ENCODE assay signal across 10 mouse cellular contexts in genomic region chr15:12680750-12681149, GRCm38 (mm10). TPM values are rescaled to one million over a fixed set of nuclear protein-coding genes. Genes with fewer than 3 reads are reported as not detected.
DNase-seq lines count a peak whose midpoint lies in the region; ATAC-seq and TF ChIP-seq lines count a peak whose summit lies in the region.
"Had no signal": no experiment of that assay in that cellular context is flagged by ENCODE, and none has a peak within 500 bp of the region (broad histone marks: within the 10 kb centered on the region; RNA-seq: fewer than 3 reads in every experiment).

No protein-coding gene starts in this region.

- no peak overlapping the region for H3K4me3 ChIP-seq in heart, embryonic 12.5 days
- H3K4me3 ChIP-seq in olfactory bulb, adult 2 months (ENCODE audit: insufficient read depth, low read depth, low read length), result no peak overlapping the region
- no peak overlapping the region for H3K4me3 ChIP-seq in midbrain, postnatal 0 days (ENCODE audit: low read depth, low read length)
- H3K4me3 ChIP-seq: liver, embryonic 13.5 days had no signal

- peaks cover 23% of the 10 kb centered on the region for H3K4me1 ChIP-seq in heart, embryonic 12.5 days (replicated peaks)
- peaks cover 20% of the 10 kb centered on the region for H3K4me1 ChIP-seq in olfactory bulb, adult 2 months (ENCODE audit: control insufficient read depth, insufficient read depth, low read length)
- no peaks in the 10 kb centered on the region; the same call in 1 of the 2 replicates for H3K4me1 ChIP-seq in midbrain, postnatal 0 days (ENCODE audit: insufficient read depth, low read length)

- no peak for DNase-seq in heart, adult 9 months (ENCODE audit: low spot score in 2 of 2)
- DNase-seq in fibroblast of lung, adult 2 months (ENCODE audit: low read depth), result peak; percentile 25
- DNase-seq in kidney, postnatal 25 days, result peak; percentile 40 to 67
- DNase-seq in cerebellum, postnatal 14 days, result no peak
- no peak for DNase-seq in midbrain, postnatal 0 days (ENCODE audit: low spot score)
- DNase-seq: cerebellum, adult 11-12 months; liver, embryonic 13.5 days had no signal

- no peak for TF ChIP-seq POLR2A in olfactory bulb, adult 2 months (IDR thresholded peaks at IDR 0.05; ENCODE audit: insufficient read depth, low read depth, low read length)

- H3K36me3 ChIP-seq in heart, embryonic 12.5 days, result no peaks in the 10 kb centered on the region
- H3K36me3 ChIP-seq in midbrain, postnatal 0 days (ENCODE audit: insufficient read depth, low read length), result no peaks in the 10 kb centered on the region
- H3K36me3 ChIP-seq: liver, embryonic 13.5 days had no signal

- H3K9me3 ChIP-seq in heart, embryonic 12.5 days (replicated peaks), result peaks cover 11% of the 10 kb centered on the region; the same call in 1 of the 2 replicates
- H3K9me3 ChIP-seq in midbrain, postnatal 0 days (ENCODE audit: low read length), result no peaks in the 10 kb centered on the region
- H3K9me3 ChIP-seq: liver, embryonic 13.5 days had no signal

- no peak overlapping the region for H3K9ac ChIP-seq in heart, embryonic 12.5 days
- no peak overlapping the region for H3K9ac ChIP-seq in midbrain, postnatal 0 days (replicated peaks; ENCODE audit: low read length, poor library complexity, severe bottlenecking)
- H3K9ac ChIP-seq: liver, embryonic 13.5 days had no signal

- peak overlapping the region; percentile 8; the same call in 1 of the 2 replicates for H3K27ac ChIP-seq in heart, embryonic 12.5 days (ENCODE audit: poor library complexity, severe bottlenecking)
- H3K27ac ChIP-seq in olfactory bulb, adult 2 months (ENCODE audit: insufficient read depth, low read depth, low read length), result peak overlapping the region; percentile 43; the same call in 1 of the 2 replicates
- no peak overlapping the region for H3K27ac ChIP-seq in midbrain, postnatal 0 days (ENCODE audit: low read depth, low read length)
- H3K27ac ChIP-seq: liver, embryonic 13.5 days had no signal

- 54% methylated on average over 7 of the region's 7 CpGs for WGBS in heart, embryonic 12.5 days
- WGBS in olfactory bulb, adult 2 months, result 14% methylated on average over 7 of the region's 7 CpGs
- WGBS in midbrain, postnatal 0 days, result 68% methylated on average over 7 of the region's 7 CpGs

- H3K27me3 ChIP-seq in heart, embryonic 12.5 days (replicated peaks), result no peaks in the 10 kb centered on the region
- H3K27me3 ChIP-seq in midbrain, postnatal 0 days (ENCODE audit: insufficient read depth, low read length), result no peaks in the 10 kb centered on the region
- H3K27me3 ChIP-seq: liver, embryonic 13.5 days had no signal

- no peak for TF ChIP-seq CTCF in olfactory bulb, adult 2 months (IDR thresholded peaks at IDR 0.05; ENCODE audit: insufficient read depth, low read depth, low read length)
- no peak for TF ChIP-seq CTCF in midbrain, postnatal 0 days (IDR thresholded peaks at IDR 0.05)

- no peak overlapping the region for H3K4me2 ChIP-seq in heart, embryonic 12.5 days
- H3K4me2 ChIP-seq in midbrain, postnatal 0 days (ENCODE audit: low read depth, low read length, poor library complexity, severe bottlenecking), result no peak overlapping the region
- H3K4me2 ChIP-seq: liver, embryonic 13.5 days had no signal

- ATAC-seq in heart, embryonic 12.5 days (ENCODE audit: insufficient number of reproducible peaks, low FRiP score), result no peak
- no peak for ATAC-seq in CD4-positive, CD25-positive, alpha-beta regulatory T cell, adult 4 months
- ATAC-seq in midbrain, postnatal 0 days (ENCODE audit: low FRiP score), result no peak

RNA-seq across cellular contexts. Expression of gene Pdzd2, which starts 59.0 kb away (rescaled TPM):
- 14.2 and 14.4 TPM in 2 replicates for polyA plus RNA-seq in heart, embryonic 12.5 days (2016; fragmentation: Nextera tagmentation; extraction: Ambion mirVana)
- polyA plus RNA-seq in olfactory bulb, adult 2 months (2012; ENCODE audit: insufficient read depth, insufficient read length, low replicate concordance, missing spikeins), result not detected in 2 replicates
- polyA plus RNA-seq in CD4-positive, CD25-positive, alpha-beta regulatory T cell, adult 4 months (2017; shearing (Covaris generic)), result under 1 TPM; 0.08 to 0.63 TPM
- 29.8 and 34.5 TPM in 2 replicates for total RNA-seq in midbrain, postnatal 0 days (2014; rRNA removed)
- 12.4 and 15.8 TPM in 2 replicates for polyA plus RNA-seq in midbrain, postnatal 0 days (2015; fragmentation: Nextera tagmentation; extraction: Ambion mirVana)

Comparison
In these comparisons a context has a peak if more than half of its experiments do, and no peak if none do; other contexts are left out.
1. DNase-seq: peak in fibroblast of lung, adult 2 months (single experiment) and kidney, postnatal 25 days (2 of 2); none in heart, adult 9 months (0 of 2), cerebellum, postnatal 14 days (0 of 2) and midbrain, postnatal 0 days (single experiment).